ENCODE assay signal across 9 mouse cellular contexts in the genomic region with DNA sequence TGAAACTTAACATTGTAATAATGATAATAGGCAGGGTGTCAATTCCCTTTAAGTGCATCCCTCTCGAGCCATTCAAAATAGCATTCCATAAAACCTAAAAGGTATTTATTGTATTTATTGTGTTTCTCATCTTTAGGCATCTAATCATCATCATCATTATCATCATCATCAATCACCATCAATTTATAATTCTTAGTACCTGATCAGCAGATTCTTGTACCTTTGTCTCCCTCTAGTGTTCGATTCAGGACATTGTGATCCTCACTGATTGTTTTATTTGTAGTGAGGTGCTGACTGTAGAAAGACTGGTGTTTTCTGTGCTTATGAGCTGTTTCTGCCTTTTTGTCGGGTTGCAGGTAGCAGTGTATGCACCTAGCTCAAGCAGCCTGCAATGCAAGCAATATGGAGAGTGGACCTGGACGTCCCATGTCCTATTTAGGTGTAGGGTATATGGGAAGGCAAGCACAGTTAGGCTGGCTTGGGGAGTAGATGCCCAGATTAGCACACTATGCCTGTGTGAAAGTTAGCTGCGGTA.
DNase-seq lines count a peak whose midpoint lies in the region; ATAC-seq and TF ChIP-seq lines count a peak whose summit lies in the region.
"Had no signal": no experiment of that assay in that cellular context is flagged by ENCODE, and none has a peak within 500 bp of the region (broad histone marks: within the 10 kb centered on the region; RNA-seq: fewer than 3 reads in every experiment).

No protein-coding gene starts in this region.

- H3K36me3 ChIP-seq in heart, adult 2 months (ENCODE audit: control insufficient read depth, insufficient read depth, low read length): no peaks in the 10 kb centered on the region
- no peaks in the 10 kb centered on the region for H3K36me3 ChIP-seq in E14TG2a.4 (ENCODE audit: insufficient read depth, low read length)
- H3K36me3 ChIP-seq in forebrain, embryonic 12.5 days (replicated peaks): no peaks in the 10 kb centered on the region
- no peaks in the 10 kb centered on the region for H3K36me3 ChIP-seq in liver, embryonic 12.5 days
- H3K36me3 ChIP-seq: liver, embryonic 15.5 days had no signal

- H3K4me1 ChIP-seq in heart, adult 2 months (ENCODE audit: control insufficient read depth, insufficient read depth, low read length): no peaks in the 10 kb centered on the region
- H3K4me1 ChIP-seq in E14TG2a.4 (replicated peaks; ENCODE audit: low read depth, low read length): no peaks in the 10 kb centered on the region
- no peaks in the 10 kb centered on the region for H3K4me1 ChIP-seq in forebrain, embryonic 12.5 days
- no peaks in the 10 kb centered on the region for H3K4me1 ChIP-seq in liver, embryonic 12.5 days
- H3K4me1 ChIP-seq: liver, embryonic 15.5 days had no signal

- no peak overlapping the region for H3K27ac ChIP-seq in heart, adult 2 months
- no peak overlapping the region for H3K27ac ChIP-seq in forebrain, embryonic 12.5 days
- H3K27ac ChIP-seq in liver, embryonic 12.5 days: no peak overlapping the region
- H3K27ac ChIP-seq: liver, embryonic 15.5 days had no signal

- peak; percentile 46 for TF ChIP-seq CTCF in heart, adult 2 months (IDR thresholded peaks at IDR 0.05)
- TF ChIP-seq CTCF in E14TG2a.4 (conservative IDR thresholded peaks at IDR 0.05; ENCODE audit: low read length): peak; percentile 51

- H3K4me3 ChIP-seq in heart, adult 2 months: no peak overlapping the region
- no peak overlapping the region for H3K4me3 ChIP-seq in E14TG2a.4 (replicated peaks; ENCODE audit: low read length)
- no peak overlapping the region for H3K4me3 ChIP-seq in forebrain, embryonic 12.5 days (replicated peaks)
- no peak overlapping the region for H3K4me3 ChIP-seq in liver, embryonic 12.5 days
- H3K4me3 ChIP-seq: liver, embryonic 15.5 days had no signal

- intact Hi-C loops in heart, adult 2 months (cut with DNase I): no loop called here
- intact Hi-C loops in left cerebral cortex, postnatal 14 days (cut with DNase I): no loop called here

- no peak overlapping the region for H3K4me2 ChIP-seq in forebrain, embryonic 12.5 days
- no peak overlapping the region for H3K4me2 ChIP-seq in liver, embryonic 12.5 days
- H3K4me2 ChIP-seq: liver, embryonic 15.5 days had no signal

- no peak for TF ChIP-seq POLR2A in heart, adult 2 months (IDR thresholded peaks at IDR 0.05; ENCODE audit: insufficient read depth, low read depth, low read length)

- ATAC-seq in forebrain, embryonic 12.5 days (ENCODE audit: low FRiP score): peak; percentile 58; the same call in 1 of the 2 replicates
- no peak for ATAC-seq in liver, embryonic 12.5 days

- no peaks in the 10 kb centered on the region for H3K27me3 ChIP-seq in heart, adult 2 months (ENCODE audit: control insufficient read depth, insufficient read depth, low read length)
- H3K27me3 ChIP-seq in E14TG2a.4 (ENCODE audit: insufficient read depth, low read length): no peaks in the 10 kb centered on the region
- H3K27me3 ChIP-seq in forebrain, embryonic 12.5 days: no peaks in the 10 kb centered on the region
- no peaks in the 10 kb centered on the region for H3K27me3 ChIP-seq in liver, embryonic 12.5 days (replicated peaks)
- H3K27me3 ChIP-seq: liver, embryonic 15.5 days had no signal

- H3K9me3 ChIP-seq in E14TG2a.4 (ENCODE audit: low read length): no peaks in the 10 kb centered on the region
- H3K9me3 ChIP-seq in forebrain, embryonic 12.5 days: no peaks in the 10 kb centered on the region
- no peaks in the 10 kb centered on the region for H3K9me3 ChIP-seq in liver, embryonic 12.5 days (replicated peaks)
- H3K9me3 ChIP-seq: liver, embryonic 15.5 days had no signal

- H3K9ac ChIP-seq in heart, adult 2 months (ENCODE audit: low read depth, low read length): no peak overlapping the region
- no peak overlapping the region for H3K9ac ChIP-seq in forebrain, embryonic 12.5 days
- no peak overlapping the region for H3K9ac ChIP-seq in liver, embryonic 12.5 days
- H3K9ac ChIP-seq: liver, embryonic 15.5 days had no signal

- WGBS in heart, adult 2 months: 21% methylated on average over 5 of the region's 5 CpGs
- WGBS in forebrain, embryonic 12.5 days: 26% methylated on average over 5 of the region's 5 CpGs
- whole genome bisulfite sequencing in liver, embryonic 12.5 days (ENCODE audit: insufficient replicate concordance): 22% methylated on average over 5 of the region's 5 CpGs

- no peak for TF ChIP-seq EP300 in heart, adult 2 months (IDR thresholded peaks at IDR 0.05; ENCODE audit: insufficient read depth, low read depth, low read length)

- no peaks in the 10 kb centered on the region for H3K79me2 ChIP-seq in heart, adult 2 months (replicated peaks; ENCODE audit: control insufficient read depth, insufficient read depth, low read length)

- DNase-seq in heart, adult 2 months: no peak
- DNase-seq in heart, adult 18-20 months: no peak
- DNase-seq in left cerebral cortex, postnatal 14 days (ENCODE audit: low spot score in 2 of 2): peak; percentile 48 to 49
- no peak for DNase-seq in thymus, postnatal 14 days
- no peak for DNase-seq in natural killer cell, adult 2 months (ENCODE audit: low spot score in 2 of 2)

Comparison
In these comparisons a context has a peak if more than half of its experiments do, and no peak if none do; other contexts are left out.
1. DNase-seq: peak in left cerebral cortex, postnatal 14 days (2 of 2); none in heart, adult 2 months (0 of 2), heart, adult 18-20 months (0 of 2), thymus, postnatal 14 days (single experiment) and natural killer cell, adult 2 months (0 of 2).